Comparison of ENCODE assay signal across 15 mouse cellular contexts in genomic region chr9:42083661-42084067, GRCm38 (mm10). TPM values are rescaled to one million over a fixed set of nuclear protein-coding genes. Genes with fewer than 3 reads are reported as not detected.
DNase-seq lines count a peak whose midpoint lies in the region; ATAC-seq lines count a peak whose summit lies in the region.
"Had no signal": no experiment of that assay in that cellular context is flagged by ENCODE, and none has a peak within 500 bp of the region (broad histone marks: within the 10 kb centered on the region; RNA-seq: fewer than 3 reads in every experiment).

No protein-coding gene starts in this region.

- 89% methylated on average over 4 of the region's 4 CpGs for WGBS in hindbrain, embryonic 13.5 days

- peak; percentile 81 for DNase-seq in layer of hippocampus, adult 11-12 months (ENCODE audit: low spot score)
- no peak for DNase-seq in layer of hippocampus, postnatal 10 days (ENCODE audit: low spot score in 2 of 2)
- DNase-seq in frontal cortex, postnatal 14 days (ENCODE audit: low spot score in 2 of 2) = peak; percentile 45 to 53
- peak; percentile 60 to 75 for DNase-seq in left cerebral cortex, postnatal 10 days (ENCODE audit: extremely low spot score in 1 of 2, low spot score in 2 of 2)
- DNase-seq in right cerebral cortex, postnatal 36 days (ENCODE audit: low spot score in 2 of 2) = peak; percentile 81 to 92
- no peak for DNase-seq in thymus, postnatal 36 days
- DNase-seq in kidney, postnatal 36 days = no peak
- DNase-seq: adrenal gland, postnatal 25 days; cerebellum, adult 9-11 months had no signal

- H3K4me1 ChIP-seq in hindbrain, embryonic 13.5 days (replicated peaks) = no peaks in the 10 kb centered on the region; the same call in 1 of the 2 replicates
- H3K4me1 ChIP-seq: forebrain, embryonic 15.5 days; hindbrain, embryonic 10.5 days; limb, embryonic 12.5 days had no signal

- no peaks in the 10 kb centered on the region for H3K9me3 ChIP-seq in hindbrain, embryonic 13.5 days
- H3K9me3 ChIP-seq: embryonic facial prominence, embryonic 13.5 days; forebrain, embryonic 15.5 days; hindbrain, embryonic 10.5 days; limb, embryonic 12.5 days had no signal

- no peak overlapping the region for H3K27ac ChIP-seq in hindbrain, embryonic 13.5 days
- H3K27ac ChIP-seq: embryonic facial prominence, embryonic 13.5 days; forebrain, embryonic 15.5 days; hindbrain, embryonic 10.5 days; limb, embryonic 12.5 days; stomach, postnatal 0 days had no signal

- ATAC-seq in hindbrain, embryonic 13.5 days (ENCODE audit: low FRiP score) = no peak
- ATAC-seq: forebrain, embryonic 15.5 days had no signal

- intact Hi-C loops in left cerebral cortex, postnatal 10 days (cut with DNase I) = no loop called here

- H3K36me3 ChIP-seq in hindbrain, embryonic 13.5 days = peaks cover 28% of the 10 kb centered on the region
- H3K36me3 ChIP-seq: hindbrain, embryonic 10.5 days; limb, embryonic 12.5 days had no signal

- H3K9ac ChIP-seq in hindbrain, embryonic 13.5 days = no peak overlapping the region
- H3K9ac ChIP-seq: embryonic facial prominence, embryonic 13.5 days; forebrain, embryonic 15.5 days; limb, embryonic 12.5 days had no signal

- H3K4me3 ChIP-seq in hindbrain, embryonic 13.5 days = no peak overlapping the region
- H3K4me3 ChIP-seq: embryonic facial prominence, embryonic 13.5 days; forebrain, embryonic 15.5 days; hindbrain, embryonic 10.5 days; limb, embryonic 12.5 days had no signal

- no peak overlapping the region for H3K4me2 ChIP-seq in hindbrain, embryonic 13.5 days
- H3K4me2 ChIP-seq: embryonic facial prominence, embryonic 13.5 days; forebrain, embryonic 15.5 days; limb, embryonic 12.5 days had no signal

- H3K27me3 ChIP-seq in hindbrain, embryonic 13.5 days = no peaks in the 10 kb centered on the region
- H3K27me3 ChIP-seq: embryonic facial prominence, embryonic 13.5 days; forebrain, embryonic 15.5 days; limb, embryonic 12.5 days had no signal

RNA-seq across cellular contexts. Expression of gene Sorl1, which starts 40.4 kb away (rescaled TPM):
- 10 to 100 TPM; 79.0 to 86.0 TPM for total RNA-seq in layer of hippocampus, postnatal 10 days (2021)
- total RNA-seq in left cerebral cortex, postnatal 10 days (2021) = 10 to 100 TPM; 80.9 to 93.2 TPM
- 12.3 and 12.8 TPM in 2 replicates for polyA plus RNA-seq in hindbrain, embryonic 13.5 days (2015; fragmentation: Nextera tagmentation; extraction: Ambion mirVana)

Comparison
In these comparisons a context has a peak if more than half of its experiments do, and no peak if none do; other contexts are left out.
1. DNase-seq: peak in layer of hippocampus, adult 11-12 months (single experiment), frontal cortex, postnatal 14 days (2 of 2), left cerebral cortex, postnatal 10 days (2 of 2) and right cerebral cortex, postnatal 36 days (2 of 2); none in layer of hippocampus, postnatal 10 days (0 of 2), thymus, postnatal 36 days (0 of 2) and kidney, postnatal 36 days (0 of 2).